Mouse (Mus musculus) liver, embryonic 11.5 days (tissue): ENCODE data around the gene Uts2r. TPM values are rescaled to one million over a fixed set of nuclear protein-coding genes. Genes with fewer than 3 reads are reported as not detected.

Experiments used
- ATAC-seq: fragments of 200-750 bp; cut with Nextera tagmentation; replicated peaks from 2 replicates; pipeline ENCODE4 v1.8.0; 2017; ENCODE audit warnings: moderate number of reproducible peaks, mild to moderate bottlenecking, moderate TSS enrichment, moderate library complexity; ENCODE audit not compliant: low FRiP score
- DNase-seq: peaks from one replicate; pipeline ENCODE4 v3.0.0-alpha.2; 2017; ENCODE audit warnings: low spot score
- H3K27ac ChIP-seq: fragments of 300-500 bp; sonication (generic); 2 replicates; pipeline ENCODE4 v1.5.1; 2014; ENCODE audit warnings: mild to moderate bottlenecking, low read depth, low read length, control low read depth
- H3K27me3 ChIP-seq: fragments of 300-500 bp; sonication (generic); replicated peaks from 2 replicates; pipeline ENCODE4 v1.6.1; 2014; ENCODE audit warnings: low read length, mixed read lengths; ENCODE audit not compliant: control insufficient read depth, insufficient read depth
- H3K36me3 ChIP-seq: fragments of 300-500 bp; sonication (generic); 2 replicates; pipeline ENCODE4 v1.6.1; 2014; ENCODE audit warnings: mild to moderate bottlenecking, low read length, moderate library complexity, mixed read lengths; ENCODE audit not compliant: control insufficient read depth, insufficient read depth
- H3K4me1 ChIP-seq: fragments of 300-500 bp; sonication (generic); replicated peaks from 2 replicates; pipeline ENCODE4 v1.6.1; 2014; ENCODE audit warnings: low read length, mixed read lengths; ENCODE audit not compliant: control insufficient read depth, insufficient read depth
- H3K4me2 ChIP-seq: fragments of 300-500 bp; sonication (generic); 2 replicates; pipeline ENCODE4 v1.6.1; 2014; ENCODE audit warnings: mild to moderate bottlenecking, control low read depth, moderate library complexity
- H3K4me3 ChIP-seq: fragments of 300-500 bp; sonication (generic); 2 replicates; pipeline ENCODE4 v1.5.1; 2014; ENCODE audit warnings: low read depth, low read length, control low read depth
- H3K9ac ChIP-seq: fragments of 300-500 bp; sonication (generic); 2 replicates; pipeline ENCODE4 v1.6.1; 2014; ENCODE audit warnings: low read depth, low read length, control low read depth
- H3K9me3 ChIP-seq: fragments of 300-500 bp; sonication (generic); 2 replicates; pipeline ENCODE4 v1.6.1; 2016; ENCODE audit warnings: low read length, inconsistent platforms, mixed read lengths; ENCODE audit not compliant: control insufficient read depth
- WGBS: fragments of 180-500 bp; shearing (Covaris S2); extraction: QIAGEN DNeasy Blood & Tissue Kit; methylation state at CpG from one replicate; pipeline ENCODE4 v1.1.7; 2014; 5-methylcytosine and 5-hydroxymethylcytosine counted together
- polyA plus RNA-seq: library from polyadenylated mRNA; unstranded; fragments of >200 nt; fragmentation: Nextera tagmentation; extraction: Ambion mirVana; gene quantifications from 2 replicates; pipeline ENCODE4 v1.2.1, GENCODE M21; 2014

Gene Uts2r
- polyA plus RNA-seq, 1 experiment from 2014 or later: not detected

GRCm38 (mm10) chr11:121143325-121144015, 16.6 kb upstream of the Uts2r start:
- H3K27ac ChIP-seq: no peak overlapping the region
- no peak; the same call in 1 of the 2 replicates for ATAC-seq

GRCm38 (mm10) chr11:121145865-121146264, 14.2 kb upstream of the Uts2r start, which contains the start of gene Tex19.1:
TSS of gene Tex19.1 (plus strand) at chr11:121146143.
- no peaks in the 10 kb centered on the region for H3K36me3 ChIP-seq
- 0 out of 2 replicates have a peak, but pooled peaks cover 2% of the 10 kb centered on the region for H3K4me1 ChIP-seq
- H3K27ac ChIP-seq: no peak within 1 kb of the TSS
- no peaks in the 10 kb centered on the region for H3K27me3 ChIP-seq
- H3K4me3 ChIP-seq: no peak within 1 kb of the TSS
- H3K9ac ChIP-seq: no peak within 1 kb of the TSS
- DNase-seq (no peak), ATAC-seq (no peak)
- 91% methylated on average over 22 of the region's 22 CpGs for WGBS
- H3K9me3 ChIP-seq: no peaks in the 10 kb centered on the region
- H3K4me2 ChIP-seq: no peak within 1 kb of the TSS

More at GRCm38 (mm10) chr11:121143325-121144015, 16.6 kb upstream of the Uts2r start:
- Histone ChIP-seq H3K4me1 (peaks cover 2% of the 10 kb centered on the region; the same call in 1 of the 2 replicates), H3K27me3 (no peaks in the 10 kb centered on the region), H3K36me3 (no peaks in the 10 kb centered on the region), H3K4me3 (no peak overlapping the region), H3K9ac (no peak overlapping the region), H3K9me3 (no peaks in the 10 kb centered on the region), H3K4me2 (no peak overlapping the region)
- WGBS: 71% methylated on average over 9 of the region's 9 CpGs
- no peak for DNase-seq

GRCm38 (mm10) chr11:121148193-121148592, 11.9 kb upstream of the Uts2r start:
- ATAC-seq: no peak
- H3K27ac ChIP-seq: no peak overlapping the region
- no peaks in the 10 kb centered on the region for H3K36me3 ChIP-seq
- H3K9ac ChIP-seq: no peak overlapping the region
- H3K27me3 ChIP-seq: no peaks in the 10 kb centered on the region
- WGBS: 66% methylated on average over 3 of the region's 3 CpGs
- H3K4me3 ChIP-seq: no peak overlapping the region
- H3K9me3 ChIP-seq: no peaks in the 10 kb centered on the region
- DNase-seq: no peak
- H3K4me1 ChIP-seq: 0 out of 2 replicates have a peak, but pooled peaks cover 2% of the 10 kb centered on the region
- no peak overlapping the region for H3K4me2 ChIP-seq

GRCm38 (mm10) chr11:121154203-121154602, 5.9 kb upstream of the Uts2r start:
- Histone ChIP-seq H3K9ac (no peak overlapping the region), H3K4me3 (no peak overlapping the region), H3K27me3 (peaks cover 35% of the 10 kb centered on the region), H3K27ac (no peak overlapping the region), H3K9me3 (no peaks in the 10 kb centered on the region), H3K4me2 (no peak overlapping the region), H3K4me1 (0 out of 2 replicates have a peak, but pooled peaks cover 5% of the 10 kb centered on the region), H3K36me3 (no peaks in the 10 kb centered on the region)
- 34% methylated on average over 4 of the region's 4 CpGs for WGBS
- ATAC-seq (no peak), DNase-seq (no peak)

GRCm38 (mm10) chr11:121156411-121156891, 3.6 kb upstream of the Uts2r start:
- Histone ChIP-seq H3K36me3 (no peaks in the 10 kb centered on the region), H3K27me3 (peaks cover 37% of the 10 kb centered on the region), H3K9me3 (no peaks in the 10 kb centered on the region), H3K4me2 (peak overlapping the region; percentile 61), H3K27ac (no peak overlapping the region), H3K4me1 (0 out of 2 replicates have a peak, but pooled peaks cover 5% of the 10 kb centered on the region), H3K9ac (no peak overlapping the region), H3K4me3 (peak overlapping the region; percentile 34)
- ATAC-seq (no peak), DNase-seq (no peak)
- WGBS: 3% methylated on average over 45 of the region's 45 CpGs

- ATAC-seq (no peak), DNase-seq (no peak)
- no peak overlapping the region for H3K4me2 ChIP-seq
- 89% methylated on average over 26 of the region's 26 CpGs for WGBS
- H3K9ac ChIP-seq: no peak overlapping the region
- H3K27me3 ChIP-seq: peaks cover 25% of the 10 kb centered on the region
- no peaks in the 10 kb centered on the region for H3K36me3 ChIP-seq
- H3K4me1 ChIP-seq: 0 out of 2 replicates have a peak, but pooled peaks cover 5% of the 10 kb centered on the region
- no peak overlapping the region for H3K27ac ChIP-seq
- no peak overlapping the region for H3K4me3 ChIP-seq
- H3K9me3 ChIP-seq: no peaks in the 10 kb centered on the region
Measured at GRCm38 (mm10) chr11:121160636-121161346, 720 bp downstream of the Uts2r start.

- no peak for DNase-seq
- H3K27ac ChIP-seq: no peak overlapping the region
- H3K4me2 ChIP-seq: no peak overlapping the region
- ATAC-seq: no peak
- WGBS: 87% methylated on average over 4 of the region's 4 CpGs
- no peak overlapping the region for H3K4me3 ChIP-seq
- H3K4me1 ChIP-seq: no peaks in the 10 kb centered on the region
- peaks cover 2% of the 10 kb centered on the region; the same call in 1 of the 2 replicates for H3K27me3 ChIP-seq
- no peaks in the 10 kb centered on the region for H3K9me3 ChIP-seq
- no peaks in the 10 kb centered on the region for H3K36me3 ChIP-seq
- H3K9ac ChIP-seq: no peak overlapping the region
Measured at GRCm38 (mm10) chr11:121163751-121164150, 3.7 kb downstream of the Uts2r start.

- Histone ChIP-seq H3K36me3 (no peaks in the 10 kb centered on the region), H3K9me3 (no peaks in the 10 kb centered on the region), H3K9ac (no peak overlapping the region), H3K4me3 (no peak overlapping the region), H3K4me1 (0 out of 2 replicates have a peak, but pooled peaks cover 4% of the 10 kb centered on the region), H3K4me2 (no peak overlapping the region), H3K27ac (no peak overlapping the region), H3K27me3 (no peaks in the 10 kb centered on the region)
- DNase-seq (no peak), ATAC-seq (no peak)
- 76% methylated on average over 5 of the region's 5 CpGs for WGBS
Measured at GRCm38 (mm10) chr11:121173203-121173602, 13.1 kb downstream of the Uts2r start.
